Mouse (Mus musculus) heart, embryonic 15.5 days (tissue): Measurements from ENCODE around the gene Cd96. TPM values are rescaled to one million over a fixed set of nuclear protein-coding genes. Genes with fewer than 3 reads are reported as not detected.

Experiments
- ATAC-seq: fragments of 200-750 bp; cut with Nextera tagmentation; replicated peaks from 2 replicates; pipeline ENCODE4 v1.8.0; 2017; ENCODE audit warnings: low read depth, moderate TSS enrichment; ENCODE audit not compliant: insufficient number of reproducible peaks, insufficient read depth, low FRiP score
- H3K27ac ChIP-seq: fragments of 300-500 bp; sonication (generic); 2 replicates; pipeline ENCODE4 v1.5.1; 2015; ENCODE audit warnings: mild to moderate bottlenecking, inconsistent platforms
- H3K27me3 ChIP-seq: fragments of 300-500 bp; sonication (generic); 2 replicates; pipeline ENCODE4 v1.6.1; 2015; ENCODE audit warnings: inconsistent platforms
- H3K36me3 ChIP-seq: fragments of 300-500 bp; sonication (generic); 2 replicates; pipeline ENCODE4 v1.6.1; 2015; ENCODE audit warnings: mild to moderate bottlenecking, inconsistent platforms
- H3K4me1 ChIP-seq: fragments of 300-500 bp; sonication (generic); replicated peaks from 2 replicates; pipeline ENCODE4 v1.6.1; 2015; ENCODE audit warnings: inconsistent platforms
- H3K4me2 ChIP-seq: fragments of 300-500 bp; sonication (generic); 2 replicates; pipeline ENCODE4 v1.6.1; 2015; ENCODE audit warnings: inconsistent platforms, mild to moderate bottlenecking, moderate library complexity
- H3K4me3 ChIP-seq: fragments of 300-500 bp; sonication (generic); 2 replicates; pipeline ENCODE4 v1.5.1; 2015; ENCODE audit warnings: mild to moderate bottlenecking, inconsistent platforms
- H3K9ac ChIP-seq: fragments of 300-500 bp; sonication (generic); 2 replicates; pipeline ENCODE4 v1.6.1; 2015; ENCODE audit warnings: mild to moderate bottlenecking, inconsistent platforms
- H3K9me3 ChIP-seq: fragments of 300-500 bp; sonication (generic); replicated peaks from 2 replicates; pipeline ENCODE4 v1.6.1; 2016; ENCODE audit warnings: inconsistent platforms
- WGBS: fragments of 180-500 bp; shearing (Covaris S2); methylation state at CpG from one replicate; pipeline ENCODE4 v1.1.7; 2015; ENCODE audit warnings: mixed read lengths; 5-methylcytosine and 5-hydroxymethylcytosine counted together
- polyA plus RNA-seq: library from polyadenylated mRNA; unstranded; fragments of >200 nt; fragmentation: Nextera tagmentation; extraction: Ambion mirVana; gene quantifications from 2 replicates; pipeline ENCODE4 v1.2.1, GENCODE M21; 2015

Gene Cd96
- polyA plus RNA-seq, 1 experiment from 2014 or later = 0.09 TPM

DNA sequence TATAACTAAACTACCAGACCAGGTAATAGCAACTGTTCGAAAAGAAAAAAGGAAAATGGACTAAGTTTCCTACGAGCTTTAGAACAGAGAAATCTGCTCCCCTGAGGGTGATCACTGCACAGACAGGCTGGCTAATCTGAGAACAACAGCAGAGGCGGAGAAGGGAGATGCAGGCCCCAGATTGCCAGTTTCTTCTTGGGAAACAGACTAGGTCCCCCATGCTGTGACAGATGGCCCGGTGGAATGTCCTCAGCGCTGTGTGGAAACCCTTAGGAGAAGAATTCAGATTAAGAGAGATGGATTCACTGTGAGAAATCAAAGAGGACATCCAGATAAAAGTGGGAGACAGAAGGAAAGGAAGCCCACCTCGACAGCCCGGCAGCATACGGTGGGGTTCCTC is 10.5 kb downstream of the Cd96 start:
- Histone ChIP-seq H3K36me3 (no peaks in the 10 kb centered on the region), H3K4me1 (no peaks in the 10 kb centered on the region), H3K4me3 (no peak overlapping the region), H3K27me3 (no peaks in the 10 kb centered on the region), H3K9ac (no peak overlapping the region), H3K4me2 (no peak overlapping the region), H3K27ac (no peak overlapping the region), H3K9me3 (no peaks in the 10 kb centered on the region)
- ATAC-seq = no peak
- WGBS = 31% methylated on average over 8 of the region's 8 CpGs

DNA sequence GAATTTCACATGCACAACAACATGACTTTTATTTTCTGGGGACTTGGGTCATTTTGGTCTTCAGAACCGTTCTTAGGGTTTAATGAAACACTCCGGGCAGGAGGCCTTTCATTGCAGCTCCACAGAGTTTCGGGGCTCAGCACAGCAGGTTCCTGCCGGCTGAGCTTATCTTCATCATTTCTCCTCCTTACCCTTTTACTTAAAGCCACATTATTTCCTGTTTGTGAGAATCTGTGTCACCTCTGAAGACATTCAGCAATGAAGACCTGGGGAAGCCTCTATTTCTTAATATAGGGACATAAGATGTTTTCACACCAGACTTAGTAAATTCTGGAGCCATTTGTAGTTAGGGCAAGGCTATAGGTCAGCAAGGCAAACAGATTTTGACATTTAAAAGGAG is 12.6 kb downstream of the Cd96 start:
- H3K4me3 ChIP-seq = no peak overlapping the region
- no peaks in the 10 kb centered on the region for H3K9me3 ChIP-seq
- H3K4me1 ChIP-seq = no peaks in the 10 kb centered on the region
- H3K27me3 ChIP-seq = no peaks in the 10 kb centered on the region
- no peak overlapping the region for H3K4me2 ChIP-seq
- 59% methylated on average over 4 of the region's 4 CpGs for WGBS
- no peak for ATAC-seq
- no peak overlapping the region for H3K9ac ChIP-seq
- no peak overlapping the region for H3K27ac ChIP-seq
- no peaks in the 10 kb centered on the region for H3K36me3 ChIP-seq

DNA sequence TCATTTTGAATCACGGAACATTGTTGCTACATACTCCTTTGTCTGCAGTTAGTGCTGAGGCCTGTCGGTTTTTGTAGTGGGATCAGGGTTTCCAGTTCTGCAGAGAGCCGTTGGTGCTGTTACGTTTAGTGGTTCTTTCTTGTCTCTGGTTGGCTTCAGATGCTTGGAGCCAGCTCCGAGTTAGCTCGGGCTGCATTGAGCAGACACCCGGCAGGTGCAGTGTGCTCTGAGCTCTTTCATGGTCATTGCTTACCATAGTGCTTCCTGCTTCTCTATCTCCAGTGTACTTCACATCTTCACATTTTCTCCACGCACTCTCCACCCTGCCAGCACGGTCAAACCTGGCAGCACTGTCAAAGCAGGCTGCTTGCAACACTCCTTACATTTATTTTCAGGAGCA is 15.6 kb downstream of the Cd96 start:
- 65% methylated on average over 9 of the region's 9 CpGs for WGBS

DNA sequence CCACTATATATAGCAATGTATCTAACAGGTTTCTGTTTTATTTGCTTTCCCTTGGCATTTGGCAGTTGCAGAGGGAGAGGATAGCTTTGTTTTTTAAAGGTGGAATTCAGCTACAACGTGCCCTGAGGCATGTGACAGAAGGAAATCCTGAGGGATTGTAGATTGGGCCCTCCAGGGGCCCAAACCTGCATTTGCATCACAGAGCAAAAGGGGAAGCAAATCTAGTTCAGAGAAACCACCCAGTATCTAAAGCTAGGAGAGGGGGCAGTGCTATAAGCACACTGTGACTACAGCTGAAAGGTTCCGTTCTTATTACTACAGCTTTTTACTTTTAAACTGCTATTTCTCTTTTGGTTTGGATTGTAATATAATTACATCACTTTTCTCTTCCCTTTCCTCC is 18.3 kb downstream of the Cd96 start:
- Histone ChIP-seq H3K27me3 (no peaks in the 10 kb centered on the region), H3K4me2 (no peak overlapping the region), H3K9me3 (no peaks in the 10 kb centered on the region), H3K9ac (no peak overlapping the region), H3K4me3 (no peak overlapping the region), H3K27ac (no peak overlapping the region), H3K36me3 (no peaks in the 10 kb centered on the region), H3K4me1 (no peaks in the 10 kb centered on the region)
- ATAC-seq = no peak
- WGBS = 42% methylated on average over 2 of the region's 2 CpGs

More for the DNA sequence above, 15.6 kb downstream of the Cd96 start:
- Histone ChIP-seq H3K9me3 (no peaks in the 10 kb centered on the region), H3K27me3 (no peaks in the 10 kb centered on the region), H3K36me3 (no peaks in the 10 kb centered on the region), H3K4me3 (no peak overlapping the region), H3K9ac (no peak overlapping the region), H3K4me1 (no peaks in the 10 kb centered on the region), H3K4me2 (no peak overlapping the region), H3K27ac (no peak overlapping the region)
- ATAC-seq = no peak

DNA sequence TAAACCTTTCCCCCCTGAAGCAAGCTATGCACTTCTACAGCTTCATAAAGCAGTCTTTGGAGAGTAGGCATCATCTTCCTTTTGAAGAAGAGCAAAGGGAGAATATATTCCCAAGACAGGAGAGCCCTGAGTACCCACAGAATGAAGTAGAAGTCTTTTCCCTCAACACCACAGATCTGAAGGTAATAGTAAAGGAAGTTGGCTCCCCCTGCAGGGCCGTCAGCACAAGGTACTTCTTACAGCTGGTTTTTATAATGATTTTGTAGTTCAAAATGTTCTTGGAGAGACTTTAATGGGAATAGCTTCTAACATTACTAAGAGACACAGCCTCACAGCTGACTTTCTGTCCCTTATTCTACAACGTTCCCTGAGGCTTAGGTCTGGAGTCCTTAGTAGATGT is 19.8 kb downstream of the Cd96 start:
- H3K36me3 ChIP-seq = no peaks in the 10 kb centered on the region
- no peak overlapping the region for H3K4me3 ChIP-seq
- 37% methylated on average over 2 of the region's 2 CpGs for WGBS
- H3K27me3 ChIP-seq = no peaks in the 10 kb centered on the region
- no peak overlapping the region for H3K9ac ChIP-seq
- no peaks in the 10 kb centered on the region for H3K9me3 ChIP-seq
- no peaks in the 10 kb centered on the region for H3K4me1 ChIP-seq
- no peak overlapping the region for H3K27ac ChIP-seq
- no peak for ATAC-seq
- no peak overlapping the region for H3K4me2 ChIP-seq

DNA sequence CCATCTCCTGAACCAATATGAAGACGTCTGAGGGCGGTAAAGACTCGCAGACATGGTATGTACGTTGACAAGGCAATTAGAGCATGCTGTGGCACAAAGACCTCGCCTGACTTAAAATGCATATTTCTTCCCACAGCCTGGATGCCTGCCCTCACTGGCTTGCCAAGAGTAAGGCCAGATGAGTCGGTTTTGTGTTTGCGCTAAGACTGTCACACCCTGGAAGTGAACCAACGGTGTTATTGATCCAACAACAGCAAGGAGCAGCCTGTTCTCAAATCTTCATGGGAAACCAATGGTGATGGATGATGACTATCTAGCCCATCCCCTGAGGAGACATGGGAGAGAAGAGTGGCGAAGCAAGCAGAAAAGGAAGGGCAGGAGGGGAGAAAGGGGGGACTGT is 22.6 kb downstream of the Cd96 start:
- Histone ChIP-seq H3K4me1 (peaks cover 8% of the 10 kb centered on the region; the same call in 1 of the 2 replicates), H3K4me3 (no peak overlapping the region), H3K9ac (no peak overlapping the region), H3K36me3 (no peaks in the 10 kb centered on the region), H3K4me2 (no peak overlapping the region), H3K9me3 (no peaks in the 10 kb centered on the region), H3K27ac (no peak overlapping the region), H3K27me3 (no peaks in the 10 kb centered on the region)
- WGBS = 63% methylated on average over 9 of the region's 9 CpGs
- no peak for ATAC-seq

DNA sequence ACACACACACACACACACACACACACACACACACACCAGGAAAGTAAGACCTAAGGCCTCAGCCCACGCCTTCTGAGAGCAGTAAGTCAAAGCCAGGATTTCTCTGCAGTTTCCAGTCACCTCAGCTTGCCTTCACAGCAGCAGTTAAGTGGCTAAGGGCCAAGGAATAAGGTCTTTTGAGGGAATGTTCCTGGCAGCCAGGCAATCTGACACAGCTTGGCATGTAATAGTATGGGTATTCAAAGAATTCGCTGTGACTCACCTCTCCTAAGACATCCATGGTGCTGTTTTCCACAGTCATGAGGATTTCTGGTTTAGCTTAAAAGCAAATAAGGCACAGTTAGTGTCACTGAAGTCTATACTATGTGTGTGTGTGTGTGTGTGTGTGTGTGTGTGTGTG is 25.6 kb downstream of the Cd96 start:
- 35% methylated on average over 2 of the region's 2 CpGs for WGBS
- no peak overlapping the region for H3K27ac ChIP-seq
- H3K4me3 ChIP-seq = no peak overlapping the region
- peaks cover 8% of the 10 kb centered on the region; the same call in 1 of the 2 replicates for H3K4me1 ChIP-seq
- no peaks in the 10 kb centered on the region for H3K36me3 ChIP-seq
- H3K9me3 ChIP-seq = no peaks in the 10 kb centered on the region
- no peaks in the 10 kb centered on the region for H3K27me3 ChIP-seq
- ATAC-seq = peak; percentile 62
- H3K9ac ChIP-seq = no peak overlapping the region
- H3K4me2 ChIP-seq = no peak overlapping the region

DNA sequence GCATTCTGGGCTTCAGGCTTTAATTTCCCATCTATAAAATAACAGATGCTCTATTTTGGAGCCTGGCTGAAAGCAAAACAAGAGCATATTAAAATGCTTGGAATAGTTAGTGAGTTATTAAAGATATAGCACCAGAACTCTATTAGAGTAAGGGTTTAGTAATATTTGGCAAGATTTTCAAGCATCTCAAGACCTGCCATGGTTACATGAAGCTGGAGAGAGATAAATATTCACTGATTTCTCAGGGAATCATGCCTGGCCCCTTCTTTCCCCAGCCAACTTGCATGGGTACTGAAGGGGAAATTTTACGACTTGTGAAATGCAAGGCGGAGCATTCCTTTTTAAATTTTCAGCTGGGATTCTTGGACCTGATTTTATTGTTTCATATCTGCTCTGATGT is 27.1 kb downstream of the Cd96 start:
- Histone ChIP-seq H3K4me3 (no peak overlapping the region), H3K4me2 (no peak overlapping the region), H3K27me3 (no peaks in the 10 kb centered on the region), H3K36me3 (no peaks in the 10 kb centered on the region), H3K4me1 (peaks cover 8% of the 10 kb centered on the region; the same call in 1 of the 2 replicates), H3K9me3 (no peaks in the 10 kb centered on the region), H3K9ac (no peak overlapping the region), H3K27ac (no peak overlapping the region)
- 93% methylated on average over 2 of the region's 2 CpGs for WGBS
- ATAC-seq = no peak

DNA sequence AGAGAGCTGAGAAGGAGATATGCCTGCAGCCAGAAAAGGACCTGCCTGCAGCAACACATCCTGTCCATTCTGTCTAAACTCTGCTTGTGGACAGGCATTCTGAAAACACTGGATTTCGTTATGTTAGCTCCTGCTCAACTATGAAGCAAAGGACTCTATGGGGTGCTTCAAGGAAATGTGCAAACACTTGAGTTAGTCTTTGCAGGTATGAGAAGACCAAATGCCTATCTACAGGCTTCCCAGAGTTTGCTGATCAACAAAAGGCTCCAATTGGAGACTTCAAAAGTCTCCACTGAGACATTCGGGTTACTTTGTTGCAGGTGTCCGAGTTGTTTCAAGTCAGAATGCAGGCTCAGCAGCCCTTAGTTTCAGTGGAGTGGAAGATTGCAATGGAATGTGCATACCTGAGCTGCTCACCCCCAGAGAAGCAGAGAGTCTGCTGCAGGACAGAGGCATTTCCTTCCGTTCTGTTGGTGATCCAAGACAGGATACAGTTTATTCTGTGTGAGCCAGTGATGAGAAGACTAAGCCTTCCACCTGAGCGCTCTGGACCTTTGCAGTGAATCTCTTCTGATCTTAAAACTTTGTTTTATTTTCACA is 33.1 kb downstream of the Cd96 start:
- H3K9me3 ChIP-seq = no peaks in the 10 kb centered on the region
- WGBS = 64% methylated on average over 5 of the region's 5 CpGs

DNA sequence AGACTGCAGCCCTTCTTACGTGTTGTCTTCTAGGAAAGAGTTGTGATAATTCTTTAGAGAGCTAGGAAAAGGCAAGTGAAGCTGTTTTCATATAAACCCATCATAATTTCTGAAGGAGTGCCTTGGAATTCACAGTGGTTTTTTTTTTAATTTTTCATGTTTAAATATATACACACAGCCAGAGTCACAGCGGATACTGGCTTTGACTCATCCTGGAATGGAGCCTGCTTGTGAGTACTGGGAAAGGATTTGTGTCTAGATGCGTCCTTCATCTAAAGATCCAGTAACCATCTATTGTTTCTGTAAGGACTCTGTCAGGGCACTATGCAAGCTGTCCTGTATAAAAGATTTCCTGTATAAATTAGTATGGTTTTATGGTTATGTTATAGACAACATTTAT is 52.1 kb downstream of the Cd96 start:
- no peaks in the 10 kb centered on the region for H3K4me1 ChIP-seq
- H3K4me3 ChIP-seq = no peak overlapping the region
- H3K27ac ChIP-seq = no peak overlapping the region
- H3K9me3 ChIP-seq = no peaks in the 10 kb centered on the region
- no peak overlapping the region for H3K9ac ChIP-seq
- no peak overlapping the region for H3K4me2 ChIP-seq
- ATAC-seq = no peak
- 78% methylated on average over 3 of the region's 3 CpGs for WGBS
- H3K36me3 ChIP-seq = no peaks in the 10 kb centered on the region
- no peaks in the 10 kb centered on the region for H3K27me3 ChIP-seq

More for the DNA sequence above, 33.1 kb downstream of the Cd96 start:
- no peaks in the 10 kb centered on the region for H3K4me1 ChIP-seq
- H3K27me3 ChIP-seq = no peaks in the 10 kb centered on the region
- H3K27ac ChIP-seq = no peak overlapping the region
- H3K36me3 ChIP-seq = no peaks in the 10 kb centered on the region
- H3K4me2 ChIP-seq = no peak overlapping the region
- no peak overlapping the region for H3K4me3 ChIP-seq
- H3K9ac ChIP-seq = no peak overlapping the region
- ATAC-seq = no peak

DNA sequence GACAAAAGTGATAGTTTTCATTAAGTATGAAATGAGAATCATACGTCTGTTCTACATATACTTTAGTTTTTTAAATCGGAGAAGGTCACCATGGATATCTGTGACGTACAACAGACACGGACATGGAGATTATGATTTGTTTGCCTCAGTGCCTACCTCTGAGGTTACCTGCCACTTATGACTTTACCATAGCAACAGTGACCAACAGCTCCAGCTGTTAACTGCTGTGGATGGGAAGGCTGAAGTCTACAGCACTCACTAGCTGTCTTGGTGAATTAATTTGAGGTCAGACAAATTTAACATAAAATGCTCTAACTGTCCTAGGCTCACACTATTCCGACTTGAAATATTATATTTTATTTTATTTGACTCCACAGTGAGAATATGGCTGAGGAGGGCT is 56.8 kb downstream of the Cd96 start:
- H3K36me3 ChIP-seq = no peaks in the 10 kb centered on the region
- WGBS = 83% methylated on average over 5 of the region's 5 CpGs
- H3K4me2 ChIP-seq = no peak overlapping the region
- H3K27ac ChIP-seq = no peak overlapping the region
- no peaks in the 10 kb centered on the region for H3K9me3 ChIP-seq
- H3K27me3 ChIP-seq = no peaks in the 10 kb centered on the region
- no peak overlapping the region for H3K9ac ChIP-seq
- H3K4me1 ChIP-seq = no peaks in the 10 kb centered on the region
- no peak overlapping the region for H3K4me3 ChIP-seq
- ATAC-seq = no peak

DNA sequence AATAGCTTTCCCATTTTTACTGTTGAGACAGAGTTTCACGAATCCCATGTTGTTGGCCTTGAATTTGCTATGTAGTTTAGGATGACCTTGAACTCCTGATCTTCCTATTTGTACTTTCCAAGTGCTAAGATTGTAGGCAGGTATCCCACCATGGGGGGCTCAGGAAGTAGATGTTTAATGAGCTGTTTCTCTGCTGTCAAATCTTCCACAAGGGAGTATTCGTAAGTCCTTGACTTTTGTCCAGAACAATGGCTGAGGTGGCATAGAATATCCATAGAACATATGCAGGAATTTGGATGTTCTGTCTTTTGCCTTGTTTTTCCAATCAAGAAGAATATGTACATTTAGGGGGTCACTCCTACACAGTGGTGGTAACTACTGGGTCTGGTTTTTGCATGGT is 73.1 kb downstream of the Cd96 start:
- Histone ChIP-seq H3K27ac (no peak overlapping the region), H3K9me3 (no peaks in the 10 kb centered on the region), H3K27me3 (no peaks in the 10 kb centered on the region), H3K4me2 (no peak overlapping the region), H3K4me3 (no peak overlapping the region), H3K9ac (no peak overlapping the region), H3K4me1 (no peaks in the 10 kb centered on the region), H3K36me3 (no peaks in the 10 kb centered on the region)
- no peak for ATAC-seq
- 74% methylated on average over 2 of the region's 2 CpGs for WGBS
